Mouse (Mus musculus): ENCODE measurements around the gene Ackr2. TPM values are rescaled to one million over a fixed set of nuclear protein-coding genes. Genes with fewer than 3 reads are reported as not detected.

The Ackr2 gene
- polyA plus RNA-seq, 1 experiment from 2014 or later: 0.79 TPM

GRCm38 (mm10) chr9:121872062-121872683 lies 26.0 kb upstream of the Ackr2 start:
- H3K4me1 ChIP-seq (replicated peaks; ENCODE audit: insufficient read depth, low read length): no peaks in the 10 kb centered on the region
- ATAC-seq (replicated peaks; ENCODE audit: low FRiP score, low read depth) (no peak), DNase-seq (ENCODE audit: low spot score) (no peak)

GRCm38 (mm10) chr9:121873578-121873977 lies 24.6 kb upstream of the Ackr2 start:
- no peak overlapping the region for H3K27ac ChIP-seq
- DNase-seq (ENCODE audit: low spot score): no peak

More at GRCm38 (mm10) chr9:121872062-121872683, 26.0 kb upstream of the Ackr2 start:
- Histone ChIP-seq H3K27me3 (ENCODE audit: insufficient read depth, low read length) (no peaks in the 10 kb centered on the region), H3K27ac (no peak overlapping the region), H3K9ac (ENCODE audit: low read depth, low read length) (no peak overlapping the region), H3K36me3 (ENCODE audit: insufficient read depth, low read length) (no peaks in the 10 kb centered on the region), H3K4me3 (replicated peaks; ENCODE audit: low read depth, low read length) (no peak overlapping the region), H3K4me2 (ENCODE audit: low read length) (no peak overlapping the region), H3K9me3 (replicated peaks; ENCODE audit: low read length) (no peaks in the 10 kb centered on the region)
- TF ChIP-seq CTCF (IDR thresholded peaks at IDR 0.05; ENCODE audit: low read depth): no peak
- 75% methylated on average over 2 of the region's 2 CpGs for WGBS

GRCm38 (mm10) chr9:121877052-121877740 lies 21.0 kb upstream of the Ackr2 start:
- Histone ChIP-seq H3K27ac (no peak overlapping the region), H3K36me3 (ENCODE audit: insufficient read depth, low read length) (no peaks in the 10 kb centered on the region), H3K9me3 (replicated peaks; ENCODE audit: low read length) (no peaks in the 10 kb centered on the region), H3K4me3 (replicated peaks; ENCODE audit: low read depth, low read length) (no peak overlapping the region), H3K27me3 (ENCODE audit: insufficient read depth, low read length) (no peaks in the 10 kb centered on the region), H3K4me2 (ENCODE audit: low read length) (no peak overlapping the region), H3K9ac (ENCODE audit: low read depth, low read length) (no peak overlapping the region), H3K4me1 (replicated peaks; ENCODE audit: insufficient read depth, low read length) (no peaks in the 10 kb centered on the region)
- TF ChIP-seq CTCF (IDR thresholded peaks at IDR 0.05; ENCODE audit: low read depth): peak; percentile 92
- DNase-seq (ENCODE audit: low spot score) (peak; percentile 88), ATAC-seq (replicated peaks; ENCODE audit: low FRiP score, low read depth) (0 out of 2 replicates have a peak, but pooled peaks have one; percentile 36)
- WGBS: 6% methylated on average over 3 of the region's 3 CpGs

More at GRCm38 (mm10) chr9:121873578-121873977, 24.6 kb upstream of the Ackr2 start:
- no peak overlapping the region for H3K9ac ChIP-seq (ENCODE audit: low read depth, low read length)
- no peak for ATAC-seq (replicated peaks; ENCODE audit: low FRiP score, low read depth)
- no peak for TF ChIP-seq CTCF (IDR thresholded peaks at IDR 0.05; ENCODE audit: low read depth)
- no peak overlapping the region for H3K4me3 ChIP-seq (replicated peaks; ENCODE audit: low read depth, low read length)
- H3K9me3 ChIP-seq (replicated peaks; ENCODE audit: low read length): no peaks in the 10 kb centered on the region
- H3K4me1 ChIP-seq (replicated peaks; ENCODE audit: insufficient read depth, low read length): no peaks in the 10 kb centered on the region
- no peak overlapping the region for H3K4me2 ChIP-seq (ENCODE audit: low read length)
- no peaks in the 10 kb centered on the region for H3K36me3 ChIP-seq (ENCODE audit: insufficient read depth, low read length)
- H3K27me3 ChIP-seq (ENCODE audit: insufficient read depth, low read length): no peaks in the 10 kb centered on the region

GRCm38 (mm10) chr9:121880840-121881239 lies 17.3 kb upstream of the Ackr2 start:
- no peak overlapping the region for H3K4me3 ChIP-seq (replicated peaks; ENCODE audit: low read depth, low read length)
- ATAC-seq (replicated peaks; ENCODE audit: low FRiP score, low read depth) (0 out of 2 replicates have a peak, but pooled peaks have one; percentile 21), DNase-seq (ENCODE audit: low spot score) (peak; percentile 87)
- H3K27me3 ChIP-seq (ENCODE audit: insufficient read depth, low read length): no peaks in the 10 kb centered on the region
- H3K9ac ChIP-seq (ENCODE audit: low read depth, low read length): no peak overlapping the region
- no peaks in the 10 kb centered on the region for H3K9me3 ChIP-seq (replicated peaks; ENCODE audit: low read length)
- no peaks in the 10 kb centered on the region for H3K36me3 ChIP-seq (ENCODE audit: insufficient read depth, low read length)
- peak; percentile 76 for TF ChIP-seq CTCF (IDR thresholded peaks at IDR 0.05; ENCODE audit: low read depth)
- WGBS: 19% methylated on average over 14 of the region's 14 CpGs
- no peaks in the 10 kb centered on the region for H3K4me1 ChIP-seq (replicated peaks; ENCODE audit: insufficient read depth, low read length)
- peak overlapping the region; percentile 36; the same call in 1 of the 2 replicates for H3K4me2 ChIP-seq (ENCODE audit: low read length)
- H3K27ac ChIP-seq: no peak overlapping the region

GRCm38 (mm10) chr9:121881301-121881700 lies 16.9 kb upstream of the Ackr2 start:
- TF ChIP-seq CTCF (IDR thresholded peaks at IDR 0.05; ENCODE audit: low read depth): no peak; the same call in 1 of the 2 replicates
- Histone ChIP-seq H3K36me3 (ENCODE audit: insufficient read depth, low read length) (no peaks in the 10 kb centered on the region), H3K27ac (no peak overlapping the region), H3K9ac (ENCODE audit: low read depth, low read length) (no peak overlapping the region), H3K4me1 (replicated peaks; ENCODE audit: insufficient read depth, low read length) (no peaks in the 10 kb centered on the region), H3K4me2 (ENCODE audit: low read length) (peak overlapping the region; percentile 36; the same call in 1 of the 2 replicates), H3K4me3 (replicated peaks; ENCODE audit: low read depth, low read length) (no peak overlapping the region), H3K9me3 (replicated peaks; ENCODE audit: low read length) (no peaks in the 10 kb centered on the region), H3K27me3 (ENCODE audit: insufficient read depth, low read length) (no peaks in the 10 kb centered on the region)
- 69% methylated on average over 6 of the region's 6 CpGs for whole genome bisulfite sequencing
- DNase-seq (ENCODE audit: low spot score) (no peak), ATAC-seq (replicated peaks; ENCODE audit: low FRiP score, low read depth) (no peak)

GRCm38 (mm10) chr9:121882015-121882457 lies 16.1 kb upstream of the Ackr2 start:
- H3K4me2 ChIP-seq (ENCODE audit: low read length): no peak overlapping the region
- ATAC-seq (replicated peaks; ENCODE audit: low FRiP score, low read depth) (no peak; the same call in 1 of the 2 replicates), DNase-seq (ENCODE audit: low spot score) (no peak)
- no peaks in the 10 kb centered on the region for H3K9me3 ChIP-seq (replicated peaks; ENCODE audit: low read length)
- H3K4me1 ChIP-seq (replicated peaks; ENCODE audit: insufficient read depth, low read length): no peaks in the 10 kb centered on the region
- no peaks in the 10 kb centered on the region for H3K36me3 ChIP-seq (ENCODE audit: insufficient read depth, low read length)
- no peaks in the 10 kb centered on the region for H3K27me3 ChIP-seq (ENCODE audit: insufficient read depth, low read length)
- 37% methylated on average over 7 of the region's 7 CpGs for WGBS
- no peak overlapping the region for H3K27ac ChIP-seq
- H3K9ac ChIP-seq (ENCODE audit: low read depth, low read length): no peak overlapping the region
- no peak for TF ChIP-seq CTCF (IDR thresholded peaks at IDR 0.05; ENCODE audit: low read depth)
- no peak overlapping the region for H3K4me3 ChIP-seq (replicated peaks; ENCODE audit: low read depth, low read length)

Measured in kidney, postnatal 0 days (tissue).